Mouse (Mus musculus) liver, adult 2 months (tissue): Measurements from ENCODE around the gene Hecw2.

Experiments used
- CTCF ChIP-seq: fragments of 200-500 bp; IDR thresholded peaks from 2 replicates; pipeline ENCODE4 v1.5.1; 2011; ENCODE audit warnings: low read depth, low read length, control low read depth
- POLR2A ChIP-seq: fragments of 200-500 bp; IDR thresholded peaks from 2 replicates; pipeline ENCODE4 v1.6.1; 2011; ENCODE audit warnings: low read length, control low read depth; ENCODE audit not compliant: insufficient read depth; ENCODE audit errors: extremely low read depth

DNA sequence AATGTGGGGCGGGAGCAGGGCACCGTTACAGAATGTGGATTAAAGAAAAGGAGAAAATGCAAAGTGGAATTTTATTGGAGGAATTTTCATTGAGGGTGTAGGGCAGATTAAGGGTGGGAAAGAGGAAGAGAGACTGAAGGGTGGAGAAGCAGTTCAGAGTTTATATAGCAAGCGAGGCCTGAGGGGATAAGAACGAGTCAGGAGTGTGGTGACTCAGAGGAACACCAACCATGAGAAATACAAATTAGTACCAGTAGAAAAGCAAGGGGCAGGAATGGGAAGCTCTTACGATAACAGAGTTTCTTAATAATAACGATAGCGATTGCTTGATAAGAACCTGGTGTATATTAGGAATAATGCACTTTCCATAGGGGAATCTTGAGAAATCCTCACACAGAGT, 339.2 kb downstream of the Hecw2 start:
- TF ChIP-seq CTCF (no peak), POLR2A (no peak)
